Mouse (Mus musculus): ENCODE measurements around the gene Olfr1079. TPM values are rescaled to one million over a fixed set of nuclear protein-coding genes. Genes with fewer than 3 reads are reported as not detected.
"Not testable (repeated sequence)": the region's sequence is repeated elsewhere in the genome, so short reads cannot be mapped to it uniquely, and the experiment has no call there.

Gene Olfr1079
- total RNA-seq (2021) = not detected
- long read RNA-seq, experiment 1 = 0 reads
- long read RNA-seq, experiment 2 = 0 reads

- DNase-seq = no peak
Observed at GRCm38 (mm10) chr2:86542380-86542779, at the start of gene Olfr1079. Gene Olfr1079, minus strand, starts transcription at chr2:86542480.

GRCm38 (mm10) chr2:86558135-86558534 is 15.9 kb upstream of the Olfr1079 start, which contains the start of gene Olfr1080:
Gene Olfr1080, minus strand, starts transcription at chr2:86558235.
- not testable (repeated sequence) for DNase-seq

GRCm38 (mm10) chr2:86530991-86531390 is 11.3 kb downstream of the Olfr1079 start:
- DNase-seq = no peak

GRCm38 (mm10) chr2:86508161-86508560 is 34.1 kb downstream of the Olfr1079 start, which contains the start of gene Olfr1076:
Gene Olfr1076, plus strand, starts transcription at chr2:86508461.
- DNase-seq = no peak

GRCm38 (mm10) chr2:86487286-86487685 is 55.0 kb downstream of the Olfr1079 start, which contains the start of gene Olfr228:
Gene Olfr228, minus strand, starts transcription at chr2:86487386.
- no peak for DNase-seq

Other genes with a start within 250 kb of the Olfr1079 start
- not detected for gene Olfr1053, start 227.2 kb downstream of the Olfr1079 start, total RNA-seq (2021)
- not detected for gene Olfr1054, start 207.0 kb downstream of the Olfr1079 start, total RNA-seq (2021)
- not detected for gene Olfr1055, start 192.2 kb downstream of the Olfr1079 start, total RNA-seq (2021)
- gene Olfr1056, start 180.0 kb downstream of the Olfr1079 start, total RNA-seq (2021) = not detected
- gene Olfr1057, start 164.1 kb downstream of the Olfr1079 start, total RNA-seq (2021) = not detected
- gene Olfr1058, start 153.9 kb downstream of the Olfr1079 start, total RNA-seq (2021) = not detected
- not detected for gene Olfr1061, start 128.4 kb downstream of the Olfr1079 start, total RNA-seq (2021)
- not detected for gene Olfr1062, start 115.7 kb downstream of the Olfr1079 start, total RNA-seq (2021)
- gene Olfr1065, start 91.9 kb downstream of the Olfr1079 start, total RNA-seq (2021) = not detected
- gene Olfr1066, start 86.2 kb downstream of the Olfr1079 start, total RNA-seq (2021) = not detected
- not detected for gene Olfr228, start 55.1 kb downstream of the Olfr1079 start, total RNA-seq (2021)
- not detected for gene Olfr1076, start 34.0 kb downstream of the Olfr1079 start, total RNA-seq (2021)
- not detected for gene Olfr1080, start 15.8 kb upstream of the Olfr1079 start, total RNA-seq (2021)
- not detected for gene Olfr1082, start 56.5 kb upstream of the Olfr1079 start, total RNA-seq (2021)
- gene Olfr1084, start 97.2 kb upstream of the Olfr1079 start, total RNA-seq (2021) = not detected
- not detected for gene Olfr1085, start 119.5 kb upstream of the Olfr1079 start, total RNA-seq (2021)
- not detected for gene Olfr1086, start 137.6 kb upstream of the Olfr1079 start, total RNA-seq (2021)
- not detected for gene Olfr1087, start 155.9 kb upstream of the Olfr1079 start, total RNA-seq (2021)
- not detected for gene Olfr1089, start 191.2 kb upstream of the Olfr1079 start, total RNA-seq (2021)
- gene Olfr1090, start 216.5 kb upstream of the Olfr1079 start, total RNA-seq (2021) = not detected
- gene Olfr1093, start 240.0 kb upstream of the Olfr1079 start, total RNA-seq (2021) = not detected

Measured in adrenal gland, postnatal 10 days (tissue).